Mouse (Mus musculus) neural tube, embryonic 10.5 days (tissue): Measurements from ENCODE around the gene Pcgf6.

Experiments
- DNase-seq: peaks from one replicate; pipeline ENCODE4 v3.0.0-alpha.2; 2017; ENCODE audit warnings: low spot score; ENCODE audit errors: extremely low spot score

Gene Pcgf6

DNA sequence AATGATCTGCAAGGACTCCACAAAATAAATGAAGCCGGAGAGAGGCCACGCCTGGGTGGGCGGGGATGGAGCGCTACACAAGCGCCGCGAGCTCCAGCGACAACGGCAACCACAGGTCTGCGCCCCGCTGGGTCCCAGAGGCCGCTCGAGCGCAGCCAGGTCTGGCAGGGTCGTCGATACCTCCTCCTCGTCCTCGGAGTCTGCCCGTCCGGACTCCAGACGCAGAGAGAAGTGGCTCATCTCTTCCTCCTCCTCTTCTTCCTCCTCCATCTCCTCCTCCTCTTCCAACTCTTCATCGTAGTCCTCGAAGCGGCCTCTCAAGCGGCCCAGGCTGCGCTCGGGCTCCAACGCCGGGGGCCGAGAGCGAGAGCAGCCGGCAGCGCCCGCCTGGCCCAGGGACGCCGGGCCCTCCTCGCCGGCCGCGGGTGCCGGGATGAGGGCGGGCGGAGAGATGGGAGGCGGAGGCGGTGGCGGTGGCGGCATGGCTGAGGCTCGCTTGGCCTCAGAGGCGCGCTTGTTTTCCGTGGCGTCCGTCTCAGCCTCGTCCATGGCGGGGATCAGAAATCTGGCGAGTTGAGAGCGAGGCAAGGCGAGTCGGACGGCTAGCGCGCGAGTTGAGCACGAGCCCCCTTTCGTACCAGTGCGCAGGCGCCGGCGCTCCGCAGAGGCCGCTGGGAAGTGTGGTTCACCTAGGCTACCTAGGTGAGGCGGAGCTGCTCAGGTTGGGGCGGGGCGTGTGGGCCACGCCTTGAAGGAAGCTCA lies at the start of gene Pcgf6:
Gene Pcgf6, minus strand, starts transcription at position 636 of the 762 bp plus-strand sequence.
- peak; percentile 85 for DNase-seq

DNA sequence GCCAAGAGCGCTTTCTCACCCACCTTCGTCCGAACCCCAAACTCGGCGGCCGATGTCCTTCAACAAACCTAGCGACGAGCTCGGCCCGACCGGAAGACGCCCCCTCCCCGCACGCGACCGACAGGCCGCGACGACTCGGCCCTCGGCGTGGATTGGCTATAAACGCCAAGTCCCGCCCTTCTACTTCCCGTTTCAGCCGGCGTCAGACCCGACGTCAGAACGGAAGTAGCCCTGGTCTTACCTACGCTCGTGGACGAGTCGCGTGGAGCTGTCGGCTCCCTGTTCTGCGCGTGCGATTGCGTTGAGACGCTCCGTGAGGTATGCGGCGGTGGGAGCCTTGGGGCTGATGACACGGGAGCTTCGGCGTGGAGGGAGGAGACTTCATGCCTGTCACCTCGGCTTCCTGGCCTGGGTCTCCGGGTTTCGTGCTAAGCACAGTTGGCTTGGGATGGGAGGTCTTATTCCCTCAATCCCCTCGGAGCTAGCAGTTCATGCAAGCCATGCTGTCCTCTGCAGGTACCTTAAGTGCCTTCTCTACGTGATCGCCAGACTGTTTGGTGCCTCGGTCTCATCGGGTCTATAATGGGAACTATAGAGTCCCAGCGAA lies 39.9 kb upstream of the Pcgf6 start, which contains the start of the genes Usmg5 and Pdcd11:
Gene Usmg5, minus strand, starts transcription at position 98 of the 607 bp plus-strand sequence.
Gene Pdcd11, plus strand, starts transcription at position 219 of the 607 bp plus-strand sequence.
- DNase-seq = peak; percentile 96

DNA sequence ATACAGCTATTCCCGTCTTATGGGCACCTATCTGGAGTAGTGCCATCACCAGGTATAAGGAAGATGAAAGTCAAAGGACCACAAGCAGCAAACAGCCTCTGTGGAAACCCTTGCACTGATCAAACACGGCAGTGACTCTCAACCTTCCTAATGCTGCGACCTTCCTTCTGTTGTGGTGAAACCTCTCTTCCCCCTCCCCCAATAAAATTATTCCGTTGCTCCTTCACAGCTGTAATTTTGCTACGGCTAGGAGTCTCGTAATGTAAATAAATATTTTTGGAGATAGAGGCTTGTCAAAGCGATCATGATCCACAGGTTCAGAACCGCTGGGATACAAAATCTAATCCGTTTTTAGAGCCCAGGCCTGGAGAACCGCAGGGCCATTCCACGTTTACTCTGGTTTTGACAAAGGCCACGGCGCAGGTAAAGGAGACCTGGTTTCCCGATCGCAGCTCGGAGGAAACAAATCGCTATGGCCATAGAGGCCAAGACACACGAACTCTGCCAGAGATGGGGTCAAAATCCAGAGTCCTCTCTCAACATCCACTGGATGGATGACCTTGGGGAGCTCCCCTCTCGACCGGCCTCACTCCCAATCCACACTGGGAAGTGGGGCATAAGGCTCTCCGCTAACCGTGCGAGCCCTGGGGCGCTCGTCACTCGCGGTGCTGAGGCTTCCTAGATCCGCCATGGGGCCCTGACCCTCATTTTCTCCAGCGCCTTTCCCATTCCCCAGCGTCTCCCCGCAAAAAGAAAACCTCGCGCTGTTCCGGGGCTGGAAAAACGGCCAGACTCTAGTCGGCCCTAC lies 39.2 kb upstream of the Pcgf6 start:
- no peak for DNase-seq

DNA sequence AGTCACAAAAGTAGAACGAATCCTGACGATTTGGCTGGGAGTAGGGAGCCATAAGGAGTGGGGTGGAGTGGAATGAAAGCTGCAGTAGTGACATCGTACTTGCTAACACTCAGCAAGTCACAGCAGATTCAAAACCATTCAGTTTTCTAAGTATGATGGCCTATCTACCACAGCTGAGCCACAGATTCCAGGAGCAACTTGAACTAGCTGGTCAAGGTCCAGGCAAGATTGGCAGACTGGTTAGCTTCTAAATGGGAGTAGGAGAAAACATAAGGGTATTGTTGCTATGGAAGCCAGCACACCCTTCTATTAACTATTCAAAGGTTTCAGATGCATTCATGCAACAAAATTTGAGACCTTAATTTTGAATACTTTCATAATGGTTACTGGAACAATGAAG lies 37.5 kb upstream of the Pcgf6 start:
- DNase-seq = no peak

DNA sequence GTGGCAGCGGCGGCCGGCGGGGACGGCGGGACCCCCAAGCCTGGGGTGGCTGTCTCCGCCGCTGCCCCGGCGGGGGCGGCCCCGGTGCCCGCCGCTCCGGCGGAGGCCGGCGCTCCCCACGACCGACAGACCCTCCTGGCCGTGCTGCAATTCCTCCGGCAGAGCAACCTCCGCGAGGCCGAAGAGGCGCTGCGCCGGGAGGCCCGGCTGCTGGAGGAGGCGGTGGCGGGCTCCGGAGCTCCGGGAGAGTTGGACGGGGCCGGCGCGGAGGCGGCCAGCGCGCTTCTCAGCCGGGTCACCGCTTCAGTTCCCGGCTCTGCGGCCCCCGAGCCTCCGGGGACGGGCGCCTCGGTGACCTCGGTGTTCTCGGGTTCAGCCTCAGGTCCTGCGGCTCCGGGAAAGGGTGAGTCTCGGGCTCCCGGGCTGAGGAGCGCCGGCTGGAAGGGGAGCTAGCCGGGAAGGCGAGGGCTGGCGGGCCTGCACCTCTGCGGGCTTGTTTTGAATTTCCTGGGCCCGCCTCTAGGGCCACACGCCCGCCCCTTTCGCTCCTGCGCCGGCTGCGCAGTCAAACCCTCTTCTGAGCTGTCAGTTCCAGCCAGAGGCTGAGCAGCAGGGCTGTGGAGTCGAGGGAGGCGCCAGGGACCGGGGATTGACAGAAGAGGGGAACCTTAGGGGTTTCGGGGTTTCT lies 17.4 kb upstream of the Pcgf6 start:
- peak; percentile 86 for DNase-seq

DNA sequence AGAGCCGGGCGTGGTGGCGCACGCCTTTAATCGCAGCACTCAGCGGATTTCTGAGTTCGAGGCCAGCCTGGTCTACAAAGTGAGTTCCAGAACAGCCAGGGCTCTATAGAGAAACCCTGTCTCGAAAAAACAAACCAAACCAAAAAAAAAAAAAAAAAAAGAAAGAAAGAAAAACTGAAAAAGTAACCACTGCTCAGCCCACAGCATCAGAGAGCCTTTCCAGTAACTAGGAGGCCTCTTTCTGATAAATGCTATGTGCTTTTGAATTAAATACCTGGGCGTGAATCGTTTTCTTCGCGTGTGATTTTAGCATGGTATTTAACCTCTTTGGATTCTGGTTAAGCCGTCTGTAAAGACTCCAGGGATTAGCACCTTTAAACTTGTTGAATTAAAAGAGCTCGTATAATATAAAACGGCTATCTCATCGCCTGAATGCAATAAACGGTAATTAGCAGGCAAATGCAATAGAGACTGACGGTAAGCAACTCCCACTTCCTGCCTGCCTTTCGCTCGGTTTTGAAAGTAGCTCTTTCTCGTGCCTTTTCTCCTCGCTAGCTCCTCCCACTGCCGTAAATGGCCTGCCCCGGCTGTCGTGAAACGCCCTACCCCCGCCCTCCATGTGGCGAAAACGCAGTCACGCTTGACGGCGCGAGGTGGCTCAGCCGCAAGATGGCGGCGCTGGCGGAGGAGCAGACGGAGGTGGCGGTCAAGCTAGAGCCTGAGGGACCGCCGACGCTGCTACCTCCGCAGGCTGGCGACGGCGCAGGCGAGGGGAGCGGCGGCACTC lies 16.6 kb upstream of the Pcgf6 start, which contains the start of gene Taf5:
Gene Taf5, plus strand, starts transcription at position 651 of the 787 bp plus-strand sequence.
- DNase-seq = peak; percentile 97

DNA sequence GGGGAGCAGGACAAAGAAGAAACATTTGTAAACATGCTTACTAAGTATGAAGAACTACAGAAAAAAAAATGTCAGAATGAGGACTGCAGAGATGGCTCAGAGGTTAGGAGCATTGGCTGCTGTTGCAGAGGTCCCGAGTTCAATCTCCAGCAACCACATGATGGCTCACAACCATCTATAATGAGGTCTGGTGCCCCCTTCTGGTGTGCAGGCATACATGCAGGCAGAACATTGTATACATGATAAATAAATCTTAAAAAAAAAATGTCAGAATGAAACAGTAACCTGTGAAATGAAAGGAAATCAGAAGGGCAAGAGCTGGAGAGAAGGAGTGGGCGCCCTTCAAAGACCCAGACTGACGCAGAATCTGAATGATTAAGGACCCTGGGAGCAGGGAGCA lies 15.2 kb upstream of the Pcgf6 start:
- no peak for DNase-seq

DNA sequence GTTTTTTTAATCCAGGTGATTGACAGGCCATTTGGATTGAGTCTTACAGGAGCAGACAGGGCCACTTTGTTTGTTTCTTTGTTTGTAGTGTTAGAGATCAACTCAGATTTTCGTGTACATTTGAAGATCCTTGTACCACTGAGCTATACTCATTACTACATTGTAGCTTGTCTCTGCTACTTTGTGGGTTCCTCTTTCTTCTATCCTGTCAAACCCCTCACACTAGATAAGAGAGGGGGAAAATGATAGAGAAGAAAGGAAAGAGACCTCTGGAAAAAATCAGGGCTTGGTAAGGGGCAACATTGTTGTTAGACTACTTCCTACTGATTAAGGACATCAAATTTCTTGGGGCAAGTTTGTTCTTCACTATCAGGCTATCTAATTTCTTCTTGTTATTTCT lies 7.0 kb upstream of the Pcgf6 start:
- DNase-seq = no peak

DNA sequence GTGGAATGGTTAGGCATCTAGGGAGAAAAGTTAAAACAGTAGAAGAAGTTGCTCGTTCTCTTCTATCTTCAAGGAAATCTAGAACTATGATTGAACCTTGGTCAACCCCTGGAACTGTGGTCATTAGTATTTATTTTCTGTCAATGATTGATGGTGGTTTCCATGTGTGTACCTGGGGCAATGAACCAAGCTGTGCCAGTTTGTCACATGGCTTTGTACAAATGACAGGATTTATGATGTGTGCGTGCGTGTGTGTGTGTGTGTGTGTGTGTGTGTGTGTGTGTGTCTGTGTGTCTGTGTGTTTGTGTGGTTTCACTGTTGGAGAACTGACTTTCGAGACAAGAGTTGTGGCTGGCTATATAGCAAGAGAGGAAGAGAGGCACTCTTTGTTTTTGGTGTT lies 2.8 kb upstream of the Pcgf6 start:
- DNase-seq = no peak

DNA sequence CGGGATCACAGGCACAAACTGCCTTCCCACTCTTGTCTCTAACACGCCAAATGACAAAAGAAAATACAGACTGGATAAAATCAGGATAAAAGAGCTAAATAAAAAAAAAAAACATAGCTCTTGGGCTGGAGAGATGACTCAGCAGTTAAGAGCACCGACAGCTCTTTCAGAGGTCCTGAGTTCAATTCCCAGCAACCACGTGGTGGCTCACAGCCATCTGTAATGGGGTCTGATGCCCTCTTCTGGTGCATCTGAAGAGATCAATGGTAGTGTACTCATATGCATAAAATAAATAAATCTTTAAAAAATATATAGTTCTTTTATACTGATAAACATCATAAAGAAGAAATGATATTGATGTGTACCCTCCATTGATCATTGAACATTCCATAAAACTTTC lies 2.2 kb upstream of the Pcgf6 start:
- no peak for DNase-seq

DNA sequence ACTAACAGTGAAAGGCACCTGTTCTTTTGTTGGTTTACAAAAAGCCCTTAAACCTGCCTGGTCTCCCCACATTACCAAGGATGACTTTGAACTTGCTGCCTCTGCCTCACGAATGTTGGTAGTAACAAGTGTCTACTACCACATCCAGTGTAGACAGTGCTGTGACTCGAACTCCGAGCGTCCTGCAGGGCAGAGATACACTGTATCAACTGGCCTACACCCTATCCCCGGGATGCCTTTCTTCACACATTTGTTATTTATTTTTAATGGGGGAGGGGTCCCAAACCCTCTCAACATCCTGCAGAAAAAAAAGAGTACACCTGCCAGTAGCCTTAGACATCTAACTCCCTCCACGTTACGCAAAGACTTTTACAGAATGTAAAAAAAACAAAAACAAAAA lies 866 bp downstream of the Pcgf6 start:
- no peak for DNase-seq

DNA sequence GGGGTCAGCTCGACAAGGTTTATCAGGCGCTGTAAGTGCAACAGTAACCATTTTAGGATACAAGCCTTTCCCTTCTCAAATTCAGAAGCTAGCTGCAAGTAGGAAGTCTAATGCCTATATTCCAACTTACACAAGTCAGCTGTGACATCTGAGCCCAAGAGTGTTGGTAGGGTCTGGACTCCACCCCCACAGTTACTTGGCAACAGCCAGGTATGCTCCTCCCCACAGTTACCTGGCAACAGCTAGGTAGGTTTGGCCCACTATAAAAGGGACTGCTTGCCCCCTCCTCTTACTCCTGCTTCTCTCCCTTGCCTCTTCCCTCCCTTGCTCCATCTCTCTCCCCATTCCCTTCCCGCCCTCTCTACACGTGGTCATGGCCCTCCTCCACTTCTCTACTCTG lies 1.6 kb downstream of the Pcgf6 start:
- no peak for DNase-seq

DNA sequence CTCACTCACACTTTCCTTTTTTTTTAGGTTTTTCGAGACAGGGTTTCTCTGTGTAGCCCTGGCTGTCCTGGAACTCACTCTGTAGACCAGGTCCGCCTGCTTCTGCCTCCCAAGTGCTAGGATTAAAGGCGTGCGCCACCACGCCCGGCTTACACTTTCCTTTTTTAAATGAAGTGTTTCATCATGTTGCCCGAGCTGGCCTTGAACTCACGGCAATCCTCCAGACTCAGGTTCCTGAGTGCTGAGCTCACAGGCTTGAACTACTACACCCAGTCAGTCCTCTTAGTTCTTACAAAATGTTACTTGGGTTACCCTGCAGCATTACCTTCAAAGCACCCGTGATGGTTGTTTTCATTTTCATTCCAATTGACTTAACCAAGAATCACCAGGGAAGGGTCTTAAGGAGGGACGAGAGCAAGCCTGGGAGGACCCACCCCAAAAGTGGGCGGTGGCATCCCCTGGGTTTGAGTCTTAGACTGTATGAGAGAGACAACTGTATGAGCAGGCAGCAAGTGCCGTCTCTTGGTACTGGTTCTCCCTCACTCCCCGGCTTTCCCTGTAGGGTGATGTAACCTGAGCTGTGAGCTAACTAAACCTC lies 3.4 kb downstream of the Pcgf6 start:
- no peak for DNase-seq

DNA sequence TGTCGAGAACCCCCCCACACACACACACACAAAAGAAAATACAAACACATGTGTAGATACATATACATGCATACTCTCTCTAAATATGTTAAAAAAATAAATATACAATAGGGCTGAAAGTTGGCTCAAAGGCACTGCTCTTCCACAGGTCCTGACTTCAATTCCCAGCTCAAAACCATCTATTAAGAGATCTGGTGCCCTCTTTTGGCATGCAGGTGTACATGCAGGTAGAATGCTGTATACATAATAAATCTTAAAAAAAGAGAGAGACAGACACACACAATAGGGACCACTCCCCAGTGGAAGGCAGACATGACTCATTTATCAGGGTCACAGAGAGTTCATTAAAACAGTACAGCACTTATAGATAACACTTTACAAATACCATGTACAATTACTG lies 4.4 kb downstream of the Pcgf6 start:
- no peak for DNase-seq

DNA sequence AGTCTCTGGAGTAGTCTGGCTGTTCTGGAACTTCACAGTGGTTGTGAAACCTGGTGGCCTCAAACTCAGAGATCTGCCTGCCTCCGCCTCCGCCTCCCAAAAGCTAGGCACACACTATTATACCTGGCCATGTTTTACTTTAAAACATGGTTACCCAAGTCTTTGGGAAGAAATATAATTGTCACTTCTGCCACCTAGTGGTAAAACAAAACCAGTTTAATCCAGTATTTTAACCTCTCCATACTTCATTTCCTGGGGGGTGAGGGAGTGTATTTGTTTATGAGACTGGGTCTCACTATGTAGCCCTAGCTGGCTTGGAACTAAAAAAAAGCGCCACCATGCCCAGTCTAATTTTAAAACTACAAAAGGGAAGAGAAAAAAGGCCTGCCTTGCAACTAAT lies 7.1 kb downstream of the Pcgf6 start:
- DNase-seq = no peak

DNA sequence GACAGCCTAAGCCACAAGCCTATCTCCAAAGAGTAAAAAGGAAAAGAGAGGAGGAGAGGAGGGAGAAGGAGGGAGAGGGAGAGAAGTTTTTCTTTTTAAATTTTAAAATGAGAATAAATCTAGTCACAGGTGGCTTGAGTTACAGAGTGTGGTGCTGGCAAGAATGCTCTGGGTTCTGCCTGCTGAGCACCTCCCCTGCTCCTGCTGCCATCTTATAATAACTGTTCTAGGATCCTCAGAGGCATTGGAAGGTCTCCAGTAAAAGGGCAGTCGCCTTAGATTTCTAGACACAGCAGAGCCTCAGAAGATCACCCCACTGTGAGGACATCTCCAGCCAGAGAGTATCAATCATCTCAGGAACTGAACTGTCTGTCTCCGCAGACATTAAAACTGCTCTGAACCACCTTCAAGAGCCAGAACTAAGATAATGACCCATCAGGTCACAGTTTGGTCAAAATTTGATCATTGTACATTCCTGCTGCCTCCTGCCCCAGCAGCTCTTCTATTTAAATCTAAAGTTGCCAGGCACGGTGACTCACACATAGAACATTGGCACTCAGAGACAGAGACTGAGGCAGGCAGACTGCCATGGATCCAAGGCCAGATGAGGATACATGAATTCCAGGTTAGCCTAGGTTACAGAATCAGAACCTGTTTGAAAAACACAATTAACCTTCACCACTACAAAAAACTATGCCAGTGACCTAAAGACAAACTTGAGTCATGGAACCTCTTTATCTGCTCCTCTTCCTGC lies 9.8 kb downstream of the Pcgf6 start:
- DNase-seq = no peak

DNA sequence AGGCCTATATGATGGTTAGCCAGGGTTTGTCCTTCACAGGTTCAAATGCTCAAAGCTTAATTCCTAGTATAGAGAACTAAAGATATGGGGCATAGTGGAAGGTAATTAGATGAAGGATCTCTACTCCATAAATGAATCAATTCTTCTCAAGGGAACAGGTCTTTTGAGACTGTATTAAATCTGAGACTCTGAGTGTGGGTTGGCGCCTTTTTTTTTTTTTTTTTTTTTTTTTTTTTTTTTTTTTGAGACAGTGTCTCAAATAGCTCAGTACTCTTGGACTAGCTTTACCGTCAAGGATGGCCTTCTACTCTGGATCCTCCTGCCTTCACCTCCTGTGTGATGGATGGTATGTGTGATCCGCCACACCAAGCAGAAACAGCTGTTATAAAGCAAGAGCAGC lies 14.1 kb downstream of the Pcgf6 start:
- DNase-seq = no peak

DNA sequence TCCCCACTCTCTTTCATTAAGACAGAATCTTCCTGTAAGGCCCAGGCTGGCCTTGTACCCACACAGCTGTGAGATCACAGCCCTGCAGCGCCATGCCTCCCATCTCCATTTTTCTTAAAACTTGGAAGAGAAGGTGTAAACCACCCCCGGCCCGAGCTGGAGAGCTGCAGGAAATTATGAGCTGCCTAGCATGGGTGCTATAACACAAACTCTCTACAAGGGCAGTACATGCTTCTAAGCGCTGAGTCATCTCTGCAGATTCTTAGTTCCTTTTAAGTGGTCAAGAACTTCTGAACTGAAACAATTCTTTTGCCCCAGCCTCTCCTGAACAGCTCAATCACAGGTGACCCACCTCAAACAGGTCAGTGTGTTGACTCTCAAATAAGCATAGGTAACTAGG lies 15.8 kb downstream of the Pcgf6 start:
- no peak for DNase-seq

DNA sequence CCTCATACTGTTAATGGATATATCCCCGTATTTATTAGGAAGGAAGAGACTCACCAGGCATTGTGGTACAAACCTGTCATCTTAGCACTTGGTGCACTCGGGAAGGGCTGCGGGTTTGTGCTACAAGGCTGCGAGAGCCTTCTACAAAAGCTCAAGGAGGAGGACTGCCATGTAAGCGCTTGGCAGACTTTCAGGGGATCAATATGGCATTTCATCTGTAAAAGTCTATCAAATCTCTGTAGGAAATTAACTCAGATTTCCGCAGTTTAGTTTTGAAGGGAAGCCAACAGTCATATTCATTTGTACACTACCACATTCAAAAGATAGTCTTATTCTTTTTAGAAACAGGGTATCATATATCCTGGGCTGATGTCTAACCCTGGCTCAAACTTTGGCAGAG lies 18.9 kb downstream of the Pcgf6 start:
- no peak for DNase-seq

DNA sequence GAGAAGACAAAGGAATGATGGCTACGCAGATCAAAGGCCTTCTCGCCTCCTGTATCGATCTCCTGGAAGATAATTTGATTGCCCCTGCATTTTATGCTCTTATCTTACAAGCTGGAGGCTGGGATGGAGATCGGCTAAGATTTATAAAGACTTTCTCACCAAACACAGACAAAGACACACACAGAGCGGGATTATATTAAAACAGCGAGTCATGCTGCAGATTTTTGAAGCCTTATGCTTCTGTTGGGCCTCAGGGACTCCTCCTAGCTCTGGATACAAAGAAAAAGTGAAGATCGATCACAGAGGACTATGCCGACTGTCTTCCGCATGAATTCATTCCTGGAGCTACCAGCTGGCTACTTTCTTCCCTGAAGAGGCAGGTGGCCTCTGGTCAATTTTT lies 20.9 kb downstream of the Pcgf6 start:
- no peak for DNase-seq
